Mouse (Mus musculus): ENCODE measurements around the gene Tubd1.

The Tubd1 gene

GRCm38 (mm10) chr11:86542851-86543250, 1.9 kb upstream of the Tubd1 start:
- peaks cover 45% of the 10 kb centered on the region for H3K4me1 ChIP-seq (replicated peaks; ENCODE audit: low read depth, low read length)
- TF ChIP-seq POU5F1 (IDR thresholded peaks at IDR 0.05; ENCODE audit: borderline replicate concordance, low read length) (no peak), NANOG (IDR thresholded peaks at IDR 0.05; ENCODE audit: borderline replicate concordance, low read length) (no peak), CTCF (conservative IDR thresholded peaks at IDR 0.05; ENCODE audit: low read length) (no peak)
- no peaks in the 10 kb centered on the region for H3K27me3 ChIP-seq (ENCODE audit: insufficient read depth, low read length)
- H3K36me3 ChIP-seq (ENCODE audit: insufficient read depth, low read length), result peaks cover 16% of the 10 kb centered on the region; the same call in 1 of the 2 replicates
- no peak overlapping the region for H3K4me3 ChIP-seq (replicated peaks; ENCODE audit: low read length)
- no peaks in the 10 kb centered on the region for H3K9me3 ChIP-seq (ENCODE audit: low read length)

- Histone ChIP-seq H3K36me3 (ENCODE audit: insufficient read depth, low read length) (peaks cover 18% of the 10 kb centered on the region), H3K4me3 (replicated peaks; ENCODE audit: low read length) (peak overlapping the region; percentile 90), H3K27me3 (ENCODE audit: insufficient read depth, low read length) (no peaks in the 10 kb centered on the region), H3K9me3 (ENCODE audit: low read length) (no peaks in the 10 kb centered on the region), H3K4me1 (replicated peaks; ENCODE audit: low read depth, low read length) (peaks cover 40% of the 10 kb centered on the region)
- no peak for TF ChIP-seq NANOG (IDR thresholded peaks at IDR 0.05; ENCODE audit: borderline replicate concordance, low read length)
- no peak for TF ChIP-seq CTCF (conservative IDR thresholded peaks at IDR 0.05; ENCODE audit: low read length)
- TF ChIP-seq POU5F1 (IDR thresholded peaks at IDR 0.05; ENCODE audit: borderline replicate concordance, low read length), result no peak
Observed at GRCm38 (mm10) chr11:86543960-86544638, 692 bp upstream of the Tubd1 start.

GRCm38 (mm10) chr11:86545556-86545955, 765 bp downstream of the Tubd1 start:
- H3K4me1 ChIP-seq (replicated peaks; ENCODE audit: low read depth, low read length), result peaks cover 31% of the 10 kb centered on the region
- no peaks in the 10 kb centered on the region for H3K27me3 ChIP-seq (ENCODE audit: insufficient read depth, low read length)
- H3K9me3 ChIP-seq (ENCODE audit: low read length), result no peaks in the 10 kb centered on the region
- H3K4me3 ChIP-seq (replicated peaks; ENCODE audit: low read length), result peak overlapping the region; percentile 90
- H3K36me3 ChIP-seq (ENCODE audit: insufficient read depth, low read length), result peaks cover 26% of the 10 kb centered on the region
- TF ChIP-seq POU5F1 (IDR thresholded peaks at IDR 0.05; ENCODE audit: borderline replicate concordance, low read length) (no peak), NANOG (IDR thresholded peaks at IDR 0.05; ENCODE audit: borderline replicate concordance, low read length) (no peak), CTCF (conservative IDR thresholded peaks at IDR 0.05; ENCODE audit: low read length) (no peak)

GRCm38 (mm10) chr11:86547412-86547811, 2.6 kb downstream of the Tubd1 start:
- TF ChIP-seq NANOG (IDR thresholded peaks at IDR 0.05; ENCODE audit: borderline replicate concordance, low read length) (no peak), POU5F1 (IDR thresholded peaks at IDR 0.05; ENCODE audit: borderline replicate concordance, low read length) (no peak), CTCF (conservative IDR thresholded peaks at IDR 0.05; ENCODE audit: low read length) (peak; percentile 74)
- peaks cover 21% of the 10 kb centered on the region for H3K4me1 ChIP-seq (replicated peaks; ENCODE audit: low read depth, low read length)
- no peaks in the 10 kb centered on the region for H3K27me3 ChIP-seq (ENCODE audit: insufficient read depth, low read length)
- no peak overlapping the region for H3K4me3 ChIP-seq (replicated peaks; ENCODE audit: low read length)
- H3K9me3 ChIP-seq (ENCODE audit: low read length), result no peaks in the 10 kb centered on the region
- H3K36me3 ChIP-seq (ENCODE audit: insufficient read depth, low read length), result peaks cover 14% of the 10 kb centered on the region

- H3K4me1 ChIP-seq (replicated peaks; ENCODE audit: low read depth, low read length), result no peaks in the 10 kb centered on the region
- no peaks in the 10 kb centered on the region for H3K9me3 ChIP-seq (ENCODE audit: low read length)
- peaks cover 41% of the 10 kb centered on the region for H3K36me3 ChIP-seq (ENCODE audit: insufficient read depth, low read length)
- TF ChIP-seq CTCF (conservative IDR thresholded peaks at IDR 0.05; ENCODE audit: low read length), result no peak
- TF ChIP-seq NANOG (IDR thresholded peaks at IDR 0.05; ENCODE audit: borderline replicate concordance, low read length), result no peak
- TF ChIP-seq POU5F1 (IDR thresholded peaks at IDR 0.05; ENCODE audit: borderline replicate concordance, low read length), result no peak
- H3K4me3 ChIP-seq (replicated peaks; ENCODE audit: low read length), result no peak overlapping the region
- H3K27me3 ChIP-seq (ENCODE audit: insufficient read depth, low read length), result no peaks in the 10 kb centered on the region
Observed at GRCm38 (mm10) chr11:86553525-86553924, 8.7 kb downstream of the Tubd1 start.

GRCm38 (mm10) chr11:86558258-86558657, 13.5 kb downstream of the Tubd1 start:
- Histone ChIP-seq H3K36me3 (ENCODE audit: insufficient read depth, low read length) (peaks cover 59% of the 10 kb centered on the region), H3K27me3 (ENCODE audit: insufficient read depth, low read length) (no peaks in the 10 kb centered on the region), H3K4me3 (replicated peaks; ENCODE audit: low read length) (no peak overlapping the region), H3K4me1 (replicated peaks; ENCODE audit: low read depth, low read length) (peaks cover 7% of the 10 kb centered on the region), H3K9me3 (ENCODE audit: low read length) (no peaks in the 10 kb centered on the region)
- TF ChIP-seq POU5F1 (IDR thresholded peaks at IDR 0.05; ENCODE audit: borderline replicate concordance, low read length) (no peak), NANOG (IDR thresholded peaks at IDR 0.05; ENCODE audit: borderline replicate concordance, low read length) (no peak), CTCF (conservative IDR thresholded peaks at IDR 0.05; ENCODE audit: low read length) (no peak)

- Histone ChIP-seq H3K9me3 (ENCODE audit: low read length) (no peaks in the 10 kb centered on the region), H3K4me3 (replicated peaks; ENCODE audit: low read length) (no peak overlapping the region), H3K27me3 (ENCODE audit: insufficient read depth, low read length) (no peaks in the 10 kb centered on the region), H3K4me1 (replicated peaks; ENCODE audit: low read depth, low read length) (peaks cover 20% of the 10 kb centered on the region), H3K36me3 (ENCODE audit: insufficient read depth, low read length) (peaks cover 10% of the 10 kb centered on the region)
- TF ChIP-seq NANOG (IDR thresholded peaks at IDR 0.05; ENCODE audit: borderline replicate concordance, low read length) (no peak), POU5F1 (IDR thresholded peaks at IDR 0.05; ENCODE audit: borderline replicate concordance, low read length) (no peak), CTCF (conservative IDR thresholded peaks at IDR 0.05; ENCODE audit: low read length) (peak; percentile 27)
Observed at GRCm38 (mm10) chr11:86568425-86568824, 23.6 kb downstream of the Tubd1 start.

GRCm38 (mm10) chr11:86570261-86570746, 25.5 kb downstream of the Tubd1 start:
- H3K4me3 ChIP-seq (replicated peaks; ENCODE audit: low read length), result no peak overlapping the region
- H3K4me1 ChIP-seq (replicated peaks; ENCODE audit: low read depth, low read length), result peaks cover 37% of the 10 kb centered on the region
- no peaks in the 10 kb centered on the region for H3K9me3 ChIP-seq (ENCODE audit: low read length)
- no peak for TF ChIP-seq CTCF (conservative IDR thresholded peaks at IDR 0.05; ENCODE audit: low read length)
- no peak for TF ChIP-seq NANOG (IDR thresholded peaks at IDR 0.05; ENCODE audit: borderline replicate concordance, low read length)
- TF ChIP-seq POU5F1 (IDR thresholded peaks at IDR 0.05; ENCODE audit: borderline replicate concordance, low read length), result no peak
- peaks cover 10% of the 10 kb centered on the region for H3K36me3 ChIP-seq (ENCODE audit: insufficient read depth, low read length)
- no peaks in the 10 kb centered on the region for H3K27me3 ChIP-seq (ENCODE audit: insufficient read depth, low read length)

Data from E14TG2a.4 (cell line).